Mouse (Mus musculus) activated CD4-positive, CD25-positive, alpha-beta regulatory T cell, adult 4 months (primary cell): ENCODE measurements around the gene Atp6v1b1. TPM values are rescaled to one million over a fixed set of nuclear protein-coding genes. Genes with fewer than 3 reads are reported as not detected.
"Not testable (repeated sequence)": the region's sequence is repeated elsewhere in the genome, so short reads cannot be mapped to it uniquely, and the experiment has no call there.

ENCODE experiments used
- ATAC-seq: one replicate; pipeline ENCODE4 v1.8.0; 2017
- polyA plus RNA-seq, 2 experiments: library from polyadenylated mRNA; unstranded; fragments of 100-300 nt; shearing (Covaris generic); gene quantifications; one replicate each; pipeline ENCODE4 v1.2.1; 2017

The Atp6v1b1 gene
- polyA plus RNA-seq, 2 experiments from 2014 or later = not detected

GRCm38 (mm10) chr6:83775638-83776293, 33.0 kb downstream of the Atp6v1b1 start, which contains the start of gene Tex261:
Gene Tex261, minus strand, starts transcription at chr6:83775813.
- peak; percentile 89 for ATAC-seq

GRCm38 (mm10) chr6:83778306-83778705, 35.5 kb downstream of the Atp6v1b1 start:
- ATAC-seq = no peak

GRCm38 (mm10) chr6:83779026-83779425, 36.2 kb downstream of the Atp6v1b1 start:
- no peak for ATAC-seq

- no peak for ATAC-seq
Observed at GRCm38 (mm10) chr6:83786426-83786825, 43.6 kb downstream of the Atp6v1b1 start.

- no peak for ATAC-seq
Observed at GRCm38 (mm10) chr6:83788554-83788953, 45.8 kb downstream of the Atp6v1b1 start.

- not testable (repeated sequence) for ATAC-seq
Observed at GRCm38 (mm10) chr6:83790533-83790932, 47.7 kb downstream of the Atp6v1b1 start.

- ATAC-seq = no peak
Observed at GRCm38 (mm10) chr6:83791251-83791890, 48.6 kb downstream of the Atp6v1b1 start.

GRCm38 (mm10) chr6:83794760-83795296, 52.0 kb downstream of the Atp6v1b1 start, which contains the start of gene Nagk:
Gene Nagk, plus strand, starts transcription at chr6:83794982.
- peak; percentile 95 for ATAC-seq

- no peak for ATAC-seq
Observed at GRCm38 (mm10) chr6:83795492-83795900, 52.7 kb downstream of the Atp6v1b1 start.

- ATAC-seq = no peak
Observed at GRCm38 (mm10) chr6:83796686-83797085, 53.9 kb downstream of the Atp6v1b1 start.

- no peak for ATAC-seq
Observed at GRCm38 (mm10) chr6:83802033-83802432, 59.2 kb downstream of the Atp6v1b1 start.

GRCm38 (mm10) chr6:83802846-83803245, 60.1 kb downstream of the Atp6v1b1 start:
- no peak for ATAC-seq

Other genes with a start within 250 kb of the Atp6v1b1 start
- 10 to 100 TPM; 65.1 to 79.0 TPM for gene Dguok, start 236.0 kb upstream of the Atp6v1b1 start, polyA plus RNA-seq
- 10 to 100 TPM; 36.5 to 47.4 TPM for gene Actg2, start 206.7 kb upstream of the Atp6v1b1 start, polyA plus RNA-seq
- gene Stambp, start 170.3 kb upstream of the Atp6v1b1 start, polyA plus RNA-seq = 10 to 100 TPM; 30.5 to 38.9 TPM
- not detected for gene Clec4f, start 86.8 kb upstream of the Atp6v1b1 start, polyA plus RNA-seq
- not detected for gene Cd207, start 65.1 kb upstream of the Atp6v1b1 start, polyA plus RNA-seq
- under 1 TPM in 1 of 2 experiments, not detected in 1; 0.45 TPM for gene Vax2, start 31.7 kb upstream of the Atp6v1b1 start, polyA plus RNA-seq
- gene Ankrd53, start 19.7 kb downstream of the Atp6v1b1 start, polyA plus RNA-seq = not detected
- 10 to 100 TPM; 76.3 to 79.6 TPM for gene Tex261, start 32.8 kb downstream of the Atp6v1b1 start, polyA plus RNA-seq
- gene Nagk, start 52.0 kb downstream of the Atp6v1b1 start, polyA plus RNA-seq = 10 to 100 TPM; 23.0 to 27.9 TPM
- 10 to 100 TPM; 17.3 to 18.2 TPM for gene Paip2b, start 88.8 kb downstream of the Atp6v1b1 start, polyA plus RNA-seq
- gene Zfp638, start 124.1 kb downstream of the Atp6v1b1 start, polyA plus RNA-seq = 100 to 1,000 TPM; 114 to 116 TPM